Mouse (Mus musculus) kidney, postnatal 4 days (tissue): ENCODE results near the gene Tmem201.
A peak's percentile ranks its signal among the peaks of the same experiment; 100 is the strongest.

ENCODE experiments used
- DNase-seq, 2 experiments: peaks; one replicate each; pipeline ENCODE4 v3.0.0; 2021; ENCODE audit warnings: mixed read lengths in 2 of 2

Gene Tmem201

DNA sequence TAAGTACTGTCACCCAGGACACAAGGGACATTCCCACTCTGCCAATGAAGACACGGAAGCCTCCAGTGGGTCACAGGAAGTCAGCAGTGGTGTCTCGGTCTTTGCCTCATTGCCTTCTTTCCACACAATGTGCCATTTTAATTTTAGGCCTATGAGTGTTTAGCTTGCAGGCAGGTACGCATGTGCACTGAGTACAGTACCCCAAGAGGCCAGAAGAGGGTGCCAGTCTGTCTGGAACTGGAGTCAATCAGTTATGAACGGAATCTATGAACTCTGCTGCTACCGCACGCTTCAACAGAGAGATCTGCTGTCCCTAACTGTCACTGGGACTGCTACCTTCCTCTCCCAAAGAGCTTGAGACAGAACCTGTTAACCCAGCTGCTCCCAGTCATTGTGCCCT lies 18.2 kb downstream of the Tmem201 start:
- peak; percentile 74 for DNase-seq

DNA sequence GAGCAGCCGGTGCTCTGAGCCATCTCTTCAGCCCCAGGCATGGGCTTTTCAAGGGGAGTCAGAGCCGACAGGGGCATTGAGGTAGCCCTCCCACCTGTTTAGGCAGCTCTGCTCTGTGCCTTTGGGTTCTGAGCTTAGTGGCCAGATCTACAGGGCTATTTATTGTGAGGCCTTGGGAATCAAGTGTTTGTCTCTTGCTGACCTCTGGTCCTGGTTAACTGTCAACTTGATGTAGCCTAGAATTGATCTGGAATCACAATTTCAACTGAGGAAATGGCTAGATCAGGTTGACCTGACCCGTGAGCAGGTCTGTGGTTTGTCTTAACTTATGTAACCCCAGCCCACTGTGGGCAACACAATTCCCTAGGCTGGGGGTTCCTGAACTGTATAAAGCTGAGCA lies 23.3 kb downstream of the Tmem201 start:
- DNase-seq: no peak

DNA sequence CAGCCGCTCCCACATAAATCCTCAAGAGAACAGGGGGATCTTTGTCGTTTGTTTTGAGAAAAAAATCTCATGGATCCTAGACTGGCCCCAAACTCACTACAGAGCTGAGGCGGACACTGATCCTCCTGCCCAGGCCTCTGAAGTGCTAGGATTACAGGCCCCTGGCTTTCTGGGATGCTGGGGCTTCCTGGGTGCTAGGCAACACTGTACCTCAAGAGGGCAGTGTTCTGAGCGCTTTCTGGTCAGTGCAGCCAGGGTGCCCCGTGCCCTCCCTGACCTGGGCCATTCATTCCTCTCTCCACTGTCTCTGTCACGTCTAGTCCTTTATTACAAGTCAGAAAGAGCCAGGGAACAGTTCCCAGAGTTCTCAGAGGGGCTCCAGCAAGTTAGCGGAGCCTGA lies 25.9 kb downstream of the Tmem201 start:
- peak; percentile 76 to 79 for DNase-seq

GRCm38 (mm10) chr4:149711485-149711884 lies 26.4 kb downstream of the Tmem201 start:
- no peak for DNase-seq

DNA sequence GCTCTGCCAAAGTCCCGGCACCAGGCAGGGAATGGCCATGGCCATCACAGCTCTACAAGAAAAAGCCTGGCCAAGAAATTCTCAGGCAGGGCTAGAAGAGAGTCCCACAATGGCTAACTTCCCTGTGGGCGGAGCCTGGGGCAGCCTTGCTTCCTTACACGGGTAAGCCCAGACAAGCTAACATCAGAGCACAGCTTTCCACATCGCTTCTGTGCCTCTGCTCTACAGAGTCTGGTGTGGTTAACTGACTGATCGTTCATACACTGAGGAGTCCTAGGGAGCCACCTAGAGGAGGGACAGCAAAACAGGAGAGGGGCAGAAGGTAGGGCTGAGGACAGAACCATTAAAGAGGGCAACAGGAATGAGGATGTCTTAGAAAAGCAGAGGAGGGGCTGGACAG lies 27.3 kb downstream of the Tmem201 start:
- peak; percentile 59 to 73 for DNase-seq

DNA sequence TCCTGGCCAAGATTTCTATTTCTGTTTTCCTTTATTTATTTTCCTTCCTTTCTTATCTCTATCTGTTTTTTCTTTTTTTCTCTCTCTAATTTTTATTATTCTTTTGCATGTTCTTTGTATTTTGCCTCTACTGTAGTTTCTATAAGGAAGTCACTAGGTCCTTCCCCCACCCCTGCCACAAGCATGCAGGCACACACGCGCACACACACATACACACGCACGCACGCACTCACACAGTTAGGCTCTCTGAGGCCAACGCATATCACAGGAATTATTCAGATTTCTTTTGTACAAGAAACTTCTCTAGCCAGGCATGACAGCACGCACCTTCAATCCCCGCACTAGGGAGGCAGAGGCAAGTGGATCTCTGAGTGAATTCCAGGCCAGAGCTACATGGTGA lies 31.9 kb downstream of the Tmem201 start:
- DNase-seq: no peak

DNA sequence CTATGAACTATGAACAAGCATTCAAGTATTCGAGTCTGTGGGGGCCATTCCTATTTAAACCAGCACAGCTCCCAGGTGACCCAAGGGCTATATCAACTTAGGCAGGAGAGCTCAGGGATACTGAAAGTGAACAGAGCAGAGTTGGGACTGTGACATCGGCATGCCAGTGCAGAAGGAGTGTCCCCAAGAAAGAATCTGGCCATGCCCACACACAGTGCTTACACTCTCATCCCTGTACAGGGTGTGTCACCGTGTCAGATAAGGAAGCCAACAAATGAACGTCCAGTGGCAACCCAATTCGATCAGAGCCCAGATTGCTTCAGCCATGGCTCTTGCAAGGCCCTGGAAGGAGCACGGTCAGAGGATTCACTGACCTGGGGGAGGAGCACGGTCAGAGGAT lies 32.5 kb downstream of the Tmem201 start:
- no peak for DNase-seq

- no peak for DNase-seq
Observed at GRCm38 (mm10) chr4:149702210-149702979, 35.4 kb downstream of the Tmem201 start, which contains the start of gene Pik3cd. Gene Pik3cd, minus strand, starts transcription at chr4:149702571.

- DNase-seq: peak; percentile 65 to 80
Observed at GRCm38 (mm10) chr4:149701426-149702209, 36.2 kb downstream of the Tmem201 start.

DNA sequence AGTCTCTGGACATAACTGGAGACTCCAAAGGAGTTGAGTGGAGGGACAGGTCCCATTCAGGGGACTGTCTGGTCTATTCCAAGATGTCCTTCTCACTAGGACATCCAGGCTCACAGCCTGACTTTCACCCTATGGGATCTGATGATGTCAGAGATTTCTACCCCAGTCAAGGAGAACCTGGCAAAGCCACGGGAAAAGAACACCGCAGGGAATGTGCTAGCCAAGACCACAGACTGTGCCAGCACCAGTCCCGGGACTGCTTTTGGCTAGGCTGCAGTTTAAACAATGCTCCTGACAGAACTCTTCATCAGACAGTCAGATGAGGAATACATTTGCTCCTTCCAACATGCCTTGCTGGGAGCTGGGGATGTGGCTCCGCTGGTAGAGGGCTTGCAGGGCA lies 37.9 kb downstream of the Tmem201 start:
- no peak for DNase-seq

DNA sequence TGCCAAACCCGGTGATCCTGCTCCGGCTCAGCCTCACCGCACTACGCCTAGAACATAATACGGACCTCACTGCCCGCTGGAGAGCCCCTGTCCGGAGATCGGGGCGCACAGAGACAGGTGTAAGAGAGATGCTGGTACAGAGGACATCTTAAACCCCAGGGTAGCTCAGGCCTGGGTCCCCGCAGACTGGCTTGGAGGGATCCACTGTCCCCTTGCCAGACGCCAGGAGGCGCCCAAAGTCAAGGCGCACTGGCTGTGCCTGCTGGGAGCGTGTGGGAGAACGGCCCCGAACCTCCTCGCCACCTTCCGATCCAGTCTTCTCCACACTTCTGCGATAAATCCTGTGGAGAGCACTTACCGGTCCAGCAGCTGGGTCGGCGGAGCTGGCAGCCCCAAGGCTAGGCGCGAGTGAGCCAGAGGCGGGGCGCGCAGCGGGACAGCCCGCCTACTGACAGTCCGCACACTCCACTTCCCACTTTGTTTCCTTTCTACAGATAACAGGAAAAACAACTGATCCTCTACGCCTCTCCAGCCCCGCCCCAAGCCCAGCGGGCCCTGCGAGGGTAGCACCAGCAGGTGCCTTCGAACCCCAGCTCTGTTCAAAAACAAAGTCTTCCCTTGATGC lies 39.5 kb downstream of the Tmem201 start:
- DNase-seq: peak; percentile 73 to 77

DNA sequence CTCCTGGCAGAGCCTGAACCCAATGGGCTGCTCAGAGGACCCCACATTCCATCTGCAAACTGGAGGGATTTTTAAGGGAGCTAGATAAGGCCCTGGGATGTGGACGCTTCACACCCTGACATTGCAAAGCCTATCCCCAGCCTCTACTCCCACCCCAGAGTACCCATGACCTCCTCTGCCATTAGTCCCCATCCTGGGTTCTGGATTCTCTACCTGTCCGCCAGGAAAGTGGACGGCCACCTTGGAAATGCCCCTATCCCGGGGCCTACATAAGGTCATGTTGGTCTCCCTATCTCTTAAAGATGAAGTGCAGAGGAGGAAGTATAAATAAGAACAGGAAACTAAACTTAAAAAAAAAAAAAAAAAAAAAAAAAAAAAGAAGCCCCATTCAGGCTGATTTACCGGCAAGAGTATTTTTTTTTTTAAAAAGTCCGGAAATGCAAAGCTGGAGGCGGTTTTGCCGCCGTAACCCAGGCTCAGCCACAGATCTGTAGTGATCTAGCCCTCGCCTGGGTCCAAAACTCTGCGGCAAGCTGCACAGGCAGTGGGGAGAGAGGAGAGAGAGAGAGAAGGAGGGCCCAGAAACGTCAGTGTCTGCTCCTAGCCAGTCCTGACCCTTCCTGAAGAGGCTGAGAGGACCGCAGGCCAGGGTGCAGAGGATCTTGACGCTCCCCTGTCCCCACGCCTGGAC lies 40.2 kb downstream of the Tmem201 start:
- peak; percentile 36 to 56 for DNase-seq

GRCm38 (mm10) chr4:149696189-149696971 lies 41.5 kb downstream of the Tmem201 start:
- peak; percentile 54 to 74 for DNase-seq

- no peak for DNase-seq
Observed at GRCm38 (mm10) chr4:149691368-149691767, 46.5 kb downstream of the Tmem201 start.

DNA sequence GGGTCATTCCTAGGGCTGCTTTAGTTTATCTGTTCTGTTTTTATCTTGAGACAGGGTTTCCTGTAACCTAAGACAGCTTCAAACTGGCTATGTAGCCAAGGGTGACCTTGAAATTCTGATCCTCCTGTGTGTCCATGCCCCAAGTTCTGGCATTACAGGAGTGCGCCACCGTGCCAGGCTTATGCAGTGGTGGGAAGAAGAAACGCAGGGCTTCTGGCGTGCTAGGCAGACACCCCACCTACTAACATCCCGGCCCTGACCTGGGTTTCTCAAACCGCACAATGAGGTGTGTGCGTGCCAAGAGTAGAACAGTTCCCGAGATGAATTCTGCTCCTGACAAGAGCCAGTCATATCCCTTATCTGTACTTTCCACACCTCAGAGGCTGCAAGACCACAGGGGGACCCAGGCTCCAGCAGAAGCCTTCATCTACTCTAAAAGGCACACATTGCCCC lies 47.0 kb downstream of the Tmem201 start:
- no peak for DNase-seq

- no peak for DNase-seq
Observed at GRCm38 (mm10) chr4:149689822-149690700, 47.8 kb downstream of the Tmem201 start.

DNA sequence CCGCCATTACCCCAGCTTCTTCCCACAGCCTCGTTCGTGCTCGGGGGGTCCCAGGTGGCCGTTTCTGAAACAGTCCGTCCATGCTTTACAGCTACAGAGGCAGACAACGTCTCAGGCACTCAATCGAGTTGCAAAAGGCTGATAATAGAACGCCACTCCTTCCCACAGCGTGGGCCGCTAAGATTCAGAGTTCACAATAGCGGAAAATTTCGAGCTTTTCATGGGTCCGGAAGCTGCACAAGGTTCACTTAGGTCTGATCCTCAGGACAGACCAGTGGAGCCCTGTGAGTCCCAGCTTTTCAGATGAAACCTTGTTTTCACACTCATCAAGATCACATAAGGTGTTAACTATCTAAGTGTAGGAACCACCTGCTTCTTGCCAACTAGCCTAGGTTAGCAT lies 49.0 kb downstream of the Tmem201 start:
- DNase-seq: no peak

DNA sequence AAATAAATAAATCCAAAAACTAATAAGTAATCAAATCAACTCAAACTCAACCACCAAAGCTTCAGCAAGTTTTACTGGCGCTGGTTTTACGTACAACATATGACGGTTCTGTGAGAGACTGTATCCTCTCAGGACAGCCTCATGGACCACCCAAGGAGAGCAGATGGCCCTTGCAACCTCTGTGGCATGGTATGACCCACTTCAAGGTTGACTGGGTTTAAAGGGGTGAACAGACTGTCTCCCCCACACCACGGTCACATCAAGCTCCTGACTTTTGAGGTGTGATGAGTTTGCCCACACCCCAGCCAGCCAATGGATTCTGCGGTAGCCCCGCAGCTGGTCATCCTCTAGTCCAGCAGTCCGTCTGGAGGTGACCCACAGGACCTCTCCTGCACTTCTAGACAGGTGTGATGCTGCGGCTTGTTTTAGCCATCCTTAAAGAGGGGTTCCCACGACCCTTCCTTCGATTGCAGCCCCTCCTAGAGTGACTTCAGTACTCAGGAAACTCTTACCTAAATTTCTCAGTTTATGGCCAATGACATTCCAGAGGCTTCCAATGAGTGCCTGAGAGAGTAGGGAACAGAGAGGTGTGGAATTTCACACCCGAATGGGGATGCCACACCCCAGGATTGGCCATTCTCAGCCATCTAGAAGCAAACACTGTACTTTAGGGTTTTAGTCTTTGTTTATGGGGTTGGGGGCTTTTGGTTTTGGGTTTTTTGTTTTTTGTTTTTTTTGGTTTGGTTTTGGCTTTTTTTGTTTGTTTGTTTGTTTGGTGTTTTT lies 52.8 kb downstream of the Tmem201 start:
- no peak for DNase-seq

- no peak for DNase-seq
Observed at GRCm38 (mm10) chr4:149683875-149684274, 54.0 kb downstream of the Tmem201 start.
